Mouse (Mus musculus): ENCODE results near the gene Tmem179b.

GRCm38 (mm10) chr19:8742176-8742575, 32.1 kb downstream of the Tmem179b start:
- TF ChIP-seq POLR2A (IDR thresholded peaks at IDR 0.05; ENCODE audit: low read depth, low read length) (no peak), CTCF (conservative IDR thresholded peaks at IDR 0.05; ENCODE audit: insufficient read depth, insufficient read length, low read depth, low read length) (no peak)
